Mouse (Mus musculus): ENCODE data around the gene Glrx2. TPM values are rescaled to one million over a fixed set of nuclear protein-coding genes. Genes with fewer than 3 reads are reported as not detected.

Glrx2 gene
- 120 and 137 TPM in 2 replicates for polyA plus RNA-seq (2015; fragmentation: Nextera tagmentation; extraction: Ambion mirVana)

GRCm38 (mm10) chr1:143716038-143716437 is at the start of gene Glrx2:
Glrx2 (plus strand) TSS chr1:143716338.

GRCm38 (mm10) chr1:143702741-143703262 is 13.3 kb upstream of the Glrx2 start, which contains the start of gene Cdc73:
Cdc73 (minus strand) TSS chr1:143702893.

GRCm38 (mm10) chr1:143776446-143777411 is 60.6 kb downstream of the Glrx2 start, which contains the start of the genes Trove2 and Uchl5:
Trove2 (minus strand) TSS chr1:143777068.
Uchl5 (plus strand) TSS chr1:143777272.

Other genes with a start within 250 kb of the Glrx2 start
- 7.6 and 7.9 TPM in 2 replicates for gene B3galt2, start 75.7 kb upstream of the Glrx2 start, polyA plus RNA-seq (2015; fragmentation: Nextera tagmentation; extraction: Ambion mirVana)
- gene Cdc73, start 13.4 kb upstream of the Glrx2 start, polyA plus RNA-seq (2015; fragmentation: Nextera tagmentation; extraction: Ambion mirVana): 12.5 and 15.0 TPM in 2 replicates
- gene Trove2, start 60.7 kb downstream of the Glrx2 start, polyA plus RNA-seq (2015; fragmentation: Nextera tagmentation; extraction: Ambion mirVana): 14.9 and 15.7 TPM in 2 replicates
- 67.8 and 68.0 TPM in 2 replicates for gene Uchl5, start 60.9 kb downstream of the Glrx2 start, polyA plus RNA-seq (2015; fragmentation: Nextera tagmentation; extraction: Ambion mirVana)